Mouse (Mus musculus) thymus, postnatal 0 days (tissue): ENCODE results near the gene Mthfd2l. TPM values are rescaled to one million over a fixed set of nuclear protein-coding genes. Genes with fewer than 3 reads are reported as not detected.

Source experiments
- DNase-seq: peaks from one replicate; pipeline ENCODE4 v3.0.0-alpha.2; 2015; ENCODE audit warnings: low spot score
- polyA plus RNA-seq: library from polyadenylated mRNA; unstranded; fragments of >200 nt; fragmentation: Nextera tagmentation; extraction: Ambion mirVana; gene quantifications from 2 replicates; pipeline ENCODE4 v1.2.1, GENCODE M21; 2015

Mthfd2l gene
- 27.5 and 27.7 TPM in 2 replicates for polyA plus RNA-seq

- DNase-seq: peak; percentile 85
Observed at GRCm38 (mm10) chr5:90930971-90931851, at the start of gene Mthfd2l. Gene Mthfd2l, plus strand, starts transcription at chr5:90931117.

- DNase-seq: no peak
Observed at GRCm38 (mm10) chr5:90881682-90882081, 49.2 kb upstream of the Mthfd2l start.

DNA sequence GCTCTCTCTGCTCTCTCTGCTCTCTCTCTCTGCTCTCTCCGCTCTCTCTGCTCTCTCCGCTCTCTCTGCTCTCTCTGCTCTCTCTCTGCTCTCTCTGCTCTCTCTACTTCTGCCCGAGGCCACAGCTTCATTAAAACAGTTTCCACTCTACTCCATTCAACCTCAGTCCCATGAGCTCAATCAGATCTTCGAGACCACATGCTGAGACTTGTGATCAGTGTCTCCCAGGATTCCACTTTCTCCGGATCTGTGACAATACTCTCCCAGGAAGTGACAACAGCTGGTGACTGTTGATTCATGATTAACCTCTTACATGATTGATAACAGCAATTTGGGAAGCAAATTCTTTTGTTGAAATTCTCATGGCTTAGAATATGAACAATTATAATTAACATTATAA is 48.8 kb upstream of the Mthfd2l start:
- no peak for DNase-seq

GRCm38 (mm10) chr5:90884628-90885242 is 46.2 kb upstream of the Mthfd2l start:
- DNase-seq: no peak

- no peak for DNase-seq
Observed at GRCm38 (mm10) chr5:90888661-90889060, 42.3 kb upstream of the Mthfd2l start.

- no peak for DNase-seq
Observed at GRCm38 (mm10) chr5:90890519-90891463, 40.1 kb upstream of the Mthfd2l start, which contains the start of gene Cxcl1. Gene Cxcl1, plus strand, starts transcription at chr5:90891241.

GRCm38 (mm10) chr5:90891464-90891813 is 39.5 kb upstream of the Mthfd2l start:
- no peak for DNase-seq

- DNase-seq: no peak
Observed at GRCm38 (mm10) chr5:90894231-90894630, 36.7 kb upstream of the Mthfd2l start.

DNA sequence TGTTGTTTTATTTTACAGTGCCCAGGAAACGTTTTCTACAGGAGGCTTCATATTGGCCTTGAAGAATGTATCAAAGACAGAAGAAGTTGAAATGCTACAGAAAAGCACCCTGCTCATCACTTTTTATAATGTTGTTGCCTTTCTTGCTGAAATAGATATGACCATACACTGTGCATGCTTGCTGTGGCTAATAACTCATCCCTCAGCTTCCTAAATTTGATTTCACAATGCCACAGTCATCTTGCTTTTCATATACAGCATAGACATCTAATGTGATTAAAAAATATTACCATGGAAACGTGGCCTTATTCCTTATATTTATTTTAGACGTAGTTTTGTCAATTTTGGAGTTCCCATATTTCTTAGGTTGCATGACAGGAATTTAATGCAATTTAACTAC is 33.5 kb upstream of the Mthfd2l start:
- no peak for DNase-seq

DNA sequence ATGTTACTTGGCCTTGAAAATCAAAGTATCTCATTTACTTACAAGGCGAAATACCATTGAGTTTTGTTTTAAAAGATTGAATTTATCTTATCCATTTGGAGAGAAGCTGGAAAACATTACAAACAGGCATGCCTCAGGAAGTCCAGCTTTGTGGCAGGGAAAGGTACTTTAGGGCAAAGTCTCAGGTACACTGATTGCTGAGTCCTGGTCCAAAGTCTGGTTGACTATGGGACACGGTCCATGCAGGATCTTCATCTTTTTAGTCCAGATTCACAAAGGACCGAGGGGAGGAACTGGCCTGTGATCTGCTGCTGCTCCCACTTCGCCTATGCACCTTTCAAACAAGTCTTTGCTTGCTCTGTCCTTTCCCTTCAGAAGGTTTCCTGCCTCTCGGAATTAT is 31.6 kb upstream of the Mthfd2l start:
- DNase-seq: no peak

DNA sequence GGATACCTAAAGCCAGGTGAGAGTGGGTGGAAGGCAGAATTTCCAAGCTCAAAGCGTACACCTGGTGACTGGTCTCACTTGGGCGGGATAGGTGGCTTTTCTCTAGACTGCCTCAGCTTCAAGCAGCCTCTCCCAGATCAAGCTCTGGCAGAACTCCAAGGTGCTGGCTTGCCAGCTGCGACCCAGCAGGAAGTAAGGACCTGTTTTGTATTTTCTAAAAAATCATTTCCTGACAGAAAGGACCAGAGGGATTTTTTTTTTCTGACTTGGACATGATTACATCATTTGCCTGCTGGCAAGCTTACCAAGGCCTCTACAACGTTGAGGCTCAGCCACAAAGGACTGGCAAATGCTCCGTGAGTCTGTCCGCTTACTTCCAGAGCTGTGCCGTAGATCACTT is 30.8 kb upstream of the Mthfd2l start:
- no peak for DNase-seq

GRCm38 (mm10) chr5:90900688-90901087 is 30.2 kb upstream of the Mthfd2l start:
- no peak for DNase-seq

- no peak for DNase-seq
Observed at GRCm38 (mm10) chr5:90902380-90903260, 28.3 kb upstream of the Mthfd2l start.

DNA sequence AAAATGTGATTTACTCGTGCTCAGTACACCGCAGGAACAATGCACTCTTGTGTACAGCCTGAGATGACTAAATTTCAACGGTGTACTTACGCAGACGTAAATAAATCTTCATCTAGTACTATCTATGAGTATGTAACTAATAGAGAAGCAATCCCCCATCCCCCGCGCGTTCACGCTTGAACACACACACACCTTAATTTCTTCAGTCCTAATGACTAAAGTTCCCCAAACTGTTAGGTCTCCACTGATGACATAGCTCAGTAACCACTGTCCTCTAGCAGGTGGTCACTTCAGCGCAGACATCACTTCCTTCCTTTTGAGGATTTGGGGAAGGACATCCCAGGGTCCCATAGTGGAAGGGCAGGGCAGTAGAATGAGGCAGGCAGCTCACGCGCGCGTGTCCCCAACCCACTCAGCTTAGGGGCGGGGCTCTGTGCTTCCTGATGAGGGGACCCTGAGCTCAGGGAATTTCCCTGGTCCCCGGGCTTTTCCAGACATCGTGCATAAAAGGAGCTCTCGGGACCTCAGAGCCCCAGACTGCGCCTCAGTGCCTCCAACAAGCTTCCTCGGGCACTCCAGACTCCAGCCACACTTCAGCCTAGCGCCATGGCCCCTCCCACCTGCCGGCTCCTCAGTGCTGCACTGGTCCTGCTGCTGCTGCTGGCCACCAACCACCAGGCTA is 27.4 kb upstream of the Mthfd2l start, which contains the start of gene Cxcl2:
TSS of gene Cxcl2 (plus strand) at position 533 of the 682 bp plus-strand sequence.
- no peak for DNase-seq

DNA sequence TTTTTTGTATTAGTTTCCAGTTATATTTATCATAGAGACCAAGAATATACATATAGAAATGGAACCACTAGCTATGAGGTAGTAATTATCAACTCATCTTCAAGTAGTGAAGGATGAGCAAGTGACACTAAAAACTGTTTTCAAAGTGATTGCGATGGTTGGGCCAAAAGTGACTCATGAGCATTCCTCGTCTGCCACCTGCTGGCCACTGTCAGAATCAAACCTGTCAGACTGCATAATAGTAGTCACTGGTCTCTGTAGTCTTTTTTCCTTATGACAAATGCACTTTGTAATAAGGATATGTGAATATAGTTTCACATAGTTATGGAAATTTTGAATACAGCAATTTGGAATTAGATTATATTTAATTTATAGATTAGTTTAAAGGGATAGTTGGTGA is 21.9 kb upstream of the Mthfd2l start:
- peak; percentile 57 for DNase-seq

- no peak for DNase-seq
Observed at GRCm38 (mm10) chr5:90919495-90919894, 11.4 kb upstream of the Mthfd2l start.

DNA sequence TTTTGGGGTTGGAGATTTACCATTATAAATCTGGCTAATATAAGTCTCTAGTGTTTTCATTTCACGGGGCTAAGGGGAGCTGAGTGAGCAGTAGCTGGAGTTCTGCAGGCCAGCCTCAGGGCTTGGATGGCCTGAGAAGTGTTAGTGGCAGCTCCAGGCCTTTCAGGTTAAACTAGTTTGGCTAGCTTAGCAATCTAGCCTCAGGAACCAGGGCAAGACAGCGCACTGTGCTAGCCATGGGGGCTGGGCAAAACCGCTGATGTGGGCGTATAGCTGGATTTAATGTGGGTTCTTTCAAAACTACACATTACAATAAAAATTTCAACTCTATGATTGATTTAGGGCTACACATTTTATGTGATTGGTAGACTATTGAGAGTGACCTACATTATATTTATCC is 8.0 kb upstream of the Mthfd2l start:
- no peak for DNase-seq

GRCm38 (mm10) chr5:90930546-90930945 is 371 bp upstream of the Mthfd2l start:
- DNase-seq: no peak

GRCm38 (mm10) chr5:90931911-90932310 is 994 bp downstream of the Mthfd2l start:
- peak; percentile 3 for DNase-seq

GRCm38 (mm10) chr5:90936706-90937105 is 5.8 kb downstream of the Mthfd2l start:
- no peak for DNase-seq
